Mouse (Mus musculus) embryonic facial prominence, embryonic 11.5 days (tissue): ENCODE results near the gene Psmd8. TPM values are rescaled to one million over a fixed set of nuclear protein-coding genes. Genes with fewer than 3 reads are reported as not detected.

ENCODE experiments used
- polyA plus RNA-seq: library from polyadenylated mRNA; unstranded; fragments of >200 nt; fragmentation: Nextera tagmentation; extraction: Ambion mirVana; gene quantifications from 2 replicates; pipeline ENCODE4 v1.2.1, GENCODE M21; 2014

Psmd8 gene
- polyA plus RNA-seq, 1 experiment from 2014 or later, result 321 TPM

Other genes with a start within 250 kb of the Psmd8 start
- gene Actn4, start 218.4 kb downstream of the Psmd8 start, polyA plus RNA-seq, result 190 and 201 TPM in 2 replicates
- 439 and 446 TPM in 2 replicates for gene Eif3k, start 198.8 kb downstream of the Psmd8 start, polyA plus RNA-seq
- 6.4 and 8.1 TPM in 2 replicates for gene Map4k1, start 198.7 kb downstream of the Psmd8 start, polyA plus RNA-seq
- gene Ryr1, start 55.5 kb downstream of the Psmd8 start, polyA plus RNA-seq, result 0.93 and 0.98 TPM in 2 replicates
- 0.58 and 0.85 TPM in 2 replicates for gene Rasgrp4, start 45.9 kb downstream of the Psmd8 start, polyA plus RNA-seq
- gene Fam98c, start 24.5 kb downstream of the Psmd8 start, polyA plus RNA-seq, result 10.8 and 11.7 TPM in 2 replicates
- 0.15 and 0.77 TPM in 2 replicates for gene Ggn, start 10.5 kb downstream of the Psmd8 start, polyA plus RNA-seq
- 4.9 and 5.3 TPM in 2 replicates for gene Spred3, start 10.3 kb downstream of the Psmd8 start, polyA plus RNA-seq
- 0.79 TPM in 1 of 2 replicates, not detected in the other for gene Catsperg1, start 33.3 kb upstream of the Psmd8 start, polyA plus RNA-seq
- gene Kcnk6, start 51.8 kb upstream of the Psmd8 start, polyA plus RNA-seq, result 0.45 and 0.53 TPM in 2 replicates
- 86.1 and 90.5 TPM in 2 replicates for gene Yif1b, start 57.6 kb upstream of the Psmd8 start, polyA plus RNA-seq
- 1.5 and 2.6 TPM in 2 replicates for gene 2200002D01Rik, start 67.8 kb upstream of the Psmd8 start, polyA plus RNA-seq
- 71.4 and 84.5 TPM in 2 replicates for gene Spint2, start 101.2 kb upstream of the Psmd8 start, polyA plus RNA-seq
- gene Ppp1r14a, start 108.6 kb upstream of the Psmd8 start, polyA plus RNA-seq, result 18.0 and 21.0 TPM in 2 replicates
- gene Dpf1, start 123.2 kb upstream of the Psmd8 start, polyA plus RNA-seq, result 19.8 and 27.9 TPM in 2 replicates